Mouse (Mus musculus) olfactory bulb, adult 2 months (tissue): ENCODE results near the gene Slc25a22. TPM values are rescaled to one million over a fixed set of nuclear protein-coding genes. Genes with fewer than 3 reads are reported as not detected.

ENCODE experiments used
- H3K27ac ChIP-seq: fragments of 200-500 bp; 2 replicates; pipeline ENCODE4 v1.5.1; 2012; ENCODE audit warnings: low read depth, low read length; ENCODE audit not compliant: insufficient read depth
- H3K4me1 ChIP-seq: fragments of 200-500 bp; 2 replicates; pipeline ENCODE4 v1.6.1; 2012; ENCODE audit warnings: low read length; ENCODE audit not compliant: control insufficient read depth, insufficient read depth
- H3K4me3 ChIP-seq: fragments of 200-500 bp; 2 replicates; pipeline ENCODE4 v1.5.1; 2012; ENCODE audit warnings: mild to moderate bottlenecking, low read depth, low read length, moderate library complexity; ENCODE audit not compliant: insufficient read depth
- CTCF ChIP-seq: fragments of 200-500 bp; IDR thresholded peaks from 2 replicates; pipeline ENCODE4 v1.5.1; 2012; ENCODE audit warnings: low read depth, mild to moderate bottlenecking, low read length, moderate library complexity; ENCODE audit not compliant: insufficient read depth
- POLR2A ChIP-seq: fragments of 200-500 bp; IDR thresholded peaks from 2 replicates; pipeline ENCODE4 v1.6.1; 2012; ENCODE audit warnings: mild to moderate bottlenecking, low read depth, low read length, moderate library complexity; ENCODE audit not compliant: insufficient read depth
- WGBS: fragments of 180-500 bp; shearing (Covaris S2); methylation state at CpG from one replicate; pipeline ENCODE4 v1.1.7; 2018; 5-methylcytosine and 5-hydroxymethylcytosine counted together
- polyA plus RNA-seq: library from polyadenylated mRNA; stranded (reverse); fragments of >200 nt; gene quantifications from 2 replicates; pipeline ENCODE4 v1.2.4, GENCODE M21; 2012; ENCODE audit warnings: low replicate concordance; ENCODE audit not compliant: missing spikeins, insufficient read depth, insufficient read length

The Slc25a22 gene
- polyA plus RNA-seq, result not detected in 2 replicates

- peak; percentile 87 for TF ChIP-seq CTCF
- peak; percentile 77 for TF ChIP-seq POLR2A
- Histone ChIP-seq H3K27ac (peak within 1 kb of the TSS; percentile 81), H3K4me1 (peaks cover 38% of the 10 kb centered on the region), H3K4me3 (peak within 1 kb of the TSS; percentile 82)
- WGBS, result 5% methylated on average over 53 of the region's 53 CpGs
Measured at GRCm38 (mm10) chr7:141437178-141438120, at the start of gene Slc25a22. Gene Slc25a22 (minus strand): TSS chr7:141437892.

- Histone ChIP-seq H3K4me1 (peaks cover 7% of the 10 kb centered on the region), H3K4me3 (no peak overlapping the region), H3K27ac (no peak overlapping the region)
- WGBS, result 83% methylated on average over 7 of the region's 7 CpGs
- TF ChIP-seq CTCF (no peak), POLR2A (no peak)
Measured at GRCm38 (mm10) chr7:141487141-141487540, 49.4 kb upstream of the Slc25a22 start.

GRCm38 (mm10) chr7:141486239-141486638 is 48.5 kb upstream of the Slc25a22 start:
- 75% methylated on average over 1 of the region's 1 CpGs for WGBS
- TF ChIP-seq POLR2A (no peak), CTCF (no peak)
- peaks cover 15% of the 10 kb centered on the region for H3K4me1 ChIP-seq
- no peak overlapping the region for H3K4me3 ChIP-seq
- no peak overlapping the region for H3K27ac ChIP-seq

- H3K27ac ChIP-seq, result no peak overlapping the region
- H3K4me1 ChIP-seq, result peaks cover 19% of the 10 kb centered on the region
- 73% methylated on average over 2 of the region's 2 CpGs for WGBS
- no peak overlapping the region for H3K4me3 ChIP-seq
- TF ChIP-seq CTCF (no peak), POLR2A (no peak)
Measured at GRCm38 (mm10) chr7:141485606-141486005, 47.9 kb upstream of the Slc25a22 start.

GRCm38 (mm10) chr7:141485186-141485585 is 47.5 kb upstream of the Slc25a22 start:
- H3K27ac ChIP-seq, result no peak overlapping the region
- TF ChIP-seq POLR2A (no peak), CTCF (no peak)

GRCm38 (mm10) chr7:141484186-141485120 is 46.8 kb upstream of the Slc25a22 start:
- 89% methylated on average over 5 of the region's 5 CpGs for WGBS
- Histone ChIP-seq H3K4me3 (no peak overlapping the region), H3K27ac (no peak overlapping the region), H3K4me1 (peaks cover 19% of the 10 kb centered on the region)
- no peak for TF ChIP-seq CTCF

More at GRCm38 (mm10) chr7:141485186-141485585, 47.5 kb upstream of the Slc25a22 start:
- WGBS, result 84% methylated on average over 2 of the region's 2 CpGs
- H3K4me1 ChIP-seq, result peaks cover 19% of the 10 kb centered on the region
- no peak overlapping the region for H3K4me3 ChIP-seq

GRCm38 (mm10) chr7:141483114-141483653 is 45.5 kb upstream of the Slc25a22 start:
- no peak for TF ChIP-seq CTCF
- TF ChIP-seq POLR2A, result no peak
- Histone ChIP-seq H3K4me1 (peaks cover 19% of the 10 kb centered on the region), H3K4me3 (no peak overlapping the region), H3K27ac (no peak overlapping the region)
- 74% methylated on average over 6 of the region's 6 CpGs for WGBS

GRCm38 (mm10) chr7:141482531-141483024 is 44.9 kb upstream of the Slc25a22 start:
- Histone ChIP-seq H3K27ac (no peak overlapping the region), H3K4me1 (peaks cover 19% of the 10 kb centered on the region), H3K4me3 (peak overlapping the region; percentile 56)
- WGBS, result 9% methylated on average over 11 of the region's 11 CpGs
- TF ChIP-seq CTCF (no peak), POLR2A (no peak)
